Mouse (Mus musculus) embryonic fibroblast, embryonic 13.5 days (primary cell): ENCODE results near the gene Cdh13.

Source experiments
- CTCF ChIP-seq: IDR thresholded peaks from 2 replicates; pipeline ENCODE4 v1.5.1; 2011; ENCODE audit warnings: mild to moderate bottlenecking, control low read depth, low read length, moderate library complexity, borderline replicate concordance; ENCODE audit not compliant: insufficient read depth
- POLR2A ChIP-seq: IDR thresholded peaks from 2 replicates; pipeline ENCODE4 v1.6.1; 2011; ENCODE audit warnings: low read depth, mild to moderate bottlenecking, control low read depth, low read length, moderate library complexity

DNA sequence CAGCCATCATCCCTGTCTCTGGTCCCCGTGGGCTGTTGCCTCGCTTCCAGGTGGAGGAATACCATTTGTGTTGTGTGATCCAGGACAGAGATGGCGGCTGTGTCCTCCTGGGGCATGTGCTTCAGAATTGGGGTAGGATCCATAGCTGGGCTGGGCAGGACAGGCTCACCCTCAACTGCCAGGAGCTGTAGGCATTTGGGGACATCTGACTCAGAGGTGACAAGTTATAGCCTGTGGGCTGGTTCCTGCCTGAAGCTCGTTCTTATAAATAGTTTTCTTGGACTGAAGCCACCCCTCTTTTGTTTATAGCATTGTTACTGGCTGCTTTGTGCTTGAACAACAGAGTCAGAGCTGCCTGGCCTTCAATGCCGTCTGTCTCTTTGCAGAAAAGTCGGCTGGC lies 6.7 kb downstream of the Cdh13 start:
- TF ChIP-seq CTCF, result no peak
- no peak for TF ChIP-seq POLR2A
